Mouse (Mus musculus): ENCODE measurements around the gene 4930558C23Rik. TPM values are rescaled to one million over a fixed set of nuclear protein-coding genes. Genes with fewer than 3 reads are reported as not detected.
A peak's percentile ranks its signal among the peaks of the same experiment; 100 is the strongest.
"Not testable (repeated sequence)": the region's sequence is repeated elsewhere in the genome, so short reads cannot be mapped to it uniquely, and the experiment has no call there.

The 4930558C23Rik gene
- polyA plus RNA-seq, 1 experiment from 2014 or later, result not detected

GRCm38 (mm10) chr3:95349491-95349890 lies 53.1 kb downstream of the 4930558C23Rik start:
- TF ChIP-seq EP300 (IDR thresholded peaks at IDR 0.05; ENCODE audit: low read depth) (no peak), CTCF (IDR thresholded peaks at IDR 0.05; ENCODE audit: low read depth) (peak; percentile 88)
- H3K4me1 ChIP-seq (ENCODE audit: insufficient read depth), result no peaks in the 10 kb centered on the region
- no peak overlapping the region for H3K4me3 ChIP-seq (ENCODE audit: low read depth, low read length)
- H3K4me2 ChIP-seq (ENCODE audit: low read depth, low read length), result no peak overlapping the region
- no peaks in the 10 kb centered on the region for H3K27me3 ChIP-seq (ENCODE audit: insufficient read depth, low read length)
- H3K9me3 ChIP-seq (ENCODE audit: low read length), result no peaks in the 10 kb centered on the region
- ATAC-seq, result no peak
- no peak overlapping the region for H3K27ac ChIP-seq (ENCODE audit: low read depth)
- no peak overlapping the region for H3K9ac ChIP-seq (replicated peaks)
- DNase-seq, result no peak
- peaks cover 52% of the 10 kb centered on the region for H3K36me3 ChIP-seq (replicated peaks; ENCODE audit: insufficient read depth, low read length)

GRCm38 (mm10) chr3:95348343-95348742 lies 54.3 kb downstream of the 4930558C23Rik start:
- H3K36me3 ChIP-seq (replicated peaks; ENCODE audit: insufficient read depth, low read length), result peaks cover 54% of the 10 kb centered on the region
- DNase-seq; H3K9ac ChIP-seq (replicated peaks): not testable (repeated sequence)

GRCm38 (mm10) chr3:95346454-95346853 lies 56.2 kb downstream of the 4930558C23Rik start:
- no peaks in the 10 kb centered on the region for H3K27me3 ChIP-seq (ENCODE audit: insufficient read depth, low read length)
- no peak overlapping the region for H3K4me3 ChIP-seq (ENCODE audit: low read depth, low read length)
- TF ChIP-seq EP300 (IDR thresholded peaks at IDR 0.05; ENCODE audit: low read depth) (no peak), CTCF (IDR thresholded peaks at IDR 0.05; ENCODE audit: low read depth) (no peak)
- ATAC-seq (no peak), DNase-seq (no peak)
- H3K27ac ChIP-seq (ENCODE audit: low read depth), result no peak overlapping the region
- peaks cover 58% of the 10 kb centered on the region for H3K36me3 ChIP-seq (replicated peaks; ENCODE audit: insufficient read depth, low read length)
- H3K9me3 ChIP-seq (ENCODE audit: low read length), result no peaks in the 10 kb centered on the region
- H3K9ac ChIP-seq (replicated peaks), result no peak overlapping the region
- no peaks in the 10 kb centered on the region for H3K4me1 ChIP-seq (ENCODE audit: insufficient read depth)
- H3K4me2 ChIP-seq (ENCODE audit: low read depth, low read length), result no peak overlapping the region
- 89% methylated on average over 7 of the region's 7 CpGs for WGBS (ENCODE audit: insufficient replicate concordance)

More at GRCm38 (mm10) chr3:95348343-95348742, 54.3 kb downstream of the 4930558C23Rik start:
- H3K4me2 ChIP-seq (ENCODE audit: low read depth, low read length); H3K4me1 ChIP-seq (ENCODE audit: insufficient read depth); H3K4me3 ChIP-seq (ENCODE audit: low read depth, low read length); H3K9me3 ChIP-seq (ENCODE audit: low read length); H3K27ac ChIP-seq (ENCODE audit: low read depth); H3K27me3 ChIP-seq (ENCODE audit: insufficient read depth, low read length); ATAC-seq: not testable (repeated sequence)
- WGBS (ENCODE audit: insufficient replicate concordance), result 97% methylated on average over 4 of the region's 5 CpGs

- H3K9me3 ChIP-seq (ENCODE audit: low read length); H3K27ac ChIP-seq (ENCODE audit: low read depth); H3K4me2 ChIP-seq (ENCODE audit: low read depth, low read length); H3K27me3 ChIP-seq (ENCODE audit: insufficient read depth, low read length); H3K9ac ChIP-seq (replicated peaks); DNase-seq; H3K4me1 ChIP-seq (ENCODE audit: insufficient read depth); ATAC-seq; H3K4me3 ChIP-seq (ENCODE audit: low read depth, low read length): not testable (repeated sequence)
- H3K36me3 ChIP-seq (replicated peaks; ENCODE audit: insufficient read depth, low read length), result peaks cover 77% of the 10 kb centered on the region
- WGBS (ENCODE audit: insufficient replicate concordance), result 88% methylated on average over 9 of the region's 9 CpGs
Observed at GRCm38 (mm10) chr3:95343356-95344000, 59.2 kb downstream of the 4930558C23Rik start.

GRCm38 (mm10) chr3:95338251-95338650 lies 64.4 kb downstream of the 4930558C23Rik start:
- 88% methylated on average over 4 of the region's 4 CpGs for WGBS (ENCODE audit: insufficient replicate concordance)
- no peak for ATAC-seq
- no peak for TF ChIP-seq CTCF (IDR thresholded peaks at IDR 0.05; ENCODE audit: low read depth)
- TF ChIP-seq EP300 (IDR thresholded peaks at IDR 0.05; ENCODE audit: low read depth), result no peak
- no peak for DNase-seq
- H3K4me3 ChIP-seq (ENCODE audit: low read depth, low read length), result no peak overlapping the region
- H3K9ac ChIP-seq (replicated peaks), result no peak overlapping the region
- H3K27me3 ChIP-seq (ENCODE audit: insufficient read depth, low read length), result no peaks in the 10 kb centered on the region
- no peak overlapping the region for H3K27ac ChIP-seq (ENCODE audit: low read depth)
- H3K9me3 ChIP-seq (ENCODE audit: low read length), result no peaks in the 10 kb centered on the region
- H3K36me3 ChIP-seq (replicated peaks; ENCODE audit: insufficient read depth, low read length), result peaks cover 82% of the 10 kb centered on the region
- H3K4me2 ChIP-seq (ENCODE audit: low read depth, low read length), result no peak overlapping the region
- H3K4me1 ChIP-seq (ENCODE audit: insufficient read depth), result no peaks in the 10 kb centered on the region

GRCm38 (mm10) chr3:95337345-95337744 lies 65.3 kb downstream of the 4930558C23Rik start:
- WGBS (ENCODE audit: insufficient replicate concordance), result 90% methylated on average over 4 of the region's 4 CpGs
- H3K9ac ChIP-seq (replicated peaks), result no peak overlapping the region
- DNase-seq (no peak), ATAC-seq (no peak)
- no peak overlapping the region for H3K27ac ChIP-seq (ENCODE audit: low read depth)
- H3K27me3 ChIP-seq (ENCODE audit: insufficient read depth, low read length), result no peaks in the 10 kb centered on the region
- no peaks in the 10 kb centered on the region for H3K4me1 ChIP-seq (ENCODE audit: insufficient read depth)
- no peak overlapping the region for H3K4me2 ChIP-seq (ENCODE audit: low read depth, low read length)
- H3K9me3 ChIP-seq (ENCODE audit: low read length), result no peaks in the 10 kb centered on the region
- H3K36me3 ChIP-seq (replicated peaks; ENCODE audit: insufficient read depth, low read length), result peaks cover 81% of the 10 kb centered on the region
- H3K4me3 ChIP-seq (ENCODE audit: low read depth, low read length), result no peak overlapping the region
- no peak for TF ChIP-seq EP300 (IDR thresholded peaks at IDR 0.05; ENCODE audit: low read depth)
- TF ChIP-seq CTCF (IDR thresholded peaks at IDR 0.05; ENCODE audit: low read depth), result no peak

Other genes with a start within 250 kb of the 4930558C23Rik start
- 0.28 and 0.71 TPM in 2 replicates for gene Sema6c, start 242.4 kb downstream of the 4930558C23Rik start, polyA plus RNA-seq (2015; fragmentation: Nextera tagmentation; extraction: Ambion mirVana)
- gene Gabpb2, start 184.9 kb downstream of the 4930558C23Rik start, polyA plus RNA-seq (2015; fragmentation: Nextera tagmentation; extraction: Ambion mirVana), result 2.5 and 3.9 TPM in 2 replicates
- gene Cdc42se1, start 174.1 kb downstream of the 4930558C23Rik start, polyA plus RNA-seq (2015; fragmentation: Nextera tagmentation; extraction: Ambion mirVana), result 31.7 and 32.3 TPM in 2 replicates
- gene Mllt11, start 170.7 kb downstream of the 4930558C23Rik start, polyA plus RNA-seq (2015; fragmentation: Nextera tagmentation; extraction: Ambion mirVana), result 2.0 and 2.3 TPM in 2 replicates
- gene Gm128, start 161.2 kb downstream of the 4930558C23Rik start, polyA plus RNA-seq (2015; fragmentation: Nextera tagmentation; extraction: Ambion mirVana), result 0.08 TPM in 1 of 2 replicates, not detected in the other
- gene Bnipl, start 151.6 kb downstream of the 4930558C23Rik start, polyA plus RNA-seq (2015; fragmentation: Nextera tagmentation; extraction: Ambion mirVana), result not detected in 2 replicates
- gene Mindy1, start 121.5 kb downstream of the 4930558C23Rik start, polyA plus RNA-seq (2015; fragmentation: Nextera tagmentation; extraction: Ambion mirVana), result 41.4 and 42.8 TPM in 2 replicates
- gene Prune1, start 120.8 kb downstream of the 4930558C23Rik start, polyA plus RNA-seq (2015; fragmentation: Nextera tagmentation; extraction: Ambion mirVana), result 10.6 and 10.7 TPM in 2 replicates
- 1.2 TPM in 2 replicates for gene Anxa9, start 95.7 kb downstream of the 4930558C23Rik start, polyA plus RNA-seq (2015; fragmentation: Nextera tagmentation; extraction: Ambion mirVana)
- gene Cers2, start 88.0 kb downstream of the 4930558C23Rik start, polyA plus RNA-seq (2015; fragmentation: Nextera tagmentation; extraction: Ambion mirVana), result 124 and 125 TPM in 2 replicates
- 6.3 and 6.6 TPM in 2 replicates for gene Setdb1, start 45.6 kb downstream of the 4930558C23Rik start, polyA plus RNA-seq (2015; fragmentation: Nextera tagmentation; extraction: Ambion mirVana)
- gene Arnt, start 31.5 kb upstream of the 4930558C23Rik start, polyA plus RNA-seq (2015; fragmentation: Nextera tagmentation; extraction: Ambion mirVana), result 7.9 and 9.4 TPM in 2 replicates
- gene Ctsk, start 96.4 kb upstream of the 4930558C23Rik start, polyA plus RNA-seq (2015; fragmentation: Nextera tagmentation; extraction: Ambion mirVana), result 2.0 and 2.3 TPM in 2 replicates
- gene Ctss, start 123.9 kb upstream of the 4930558C23Rik start, polyA plus RNA-seq (2015; fragmentation: Nextera tagmentation; extraction: Ambion mirVana), result 89.4 and 92.8 TPM in 2 replicates
- not detected in 2 replicates for gene Hormad1, start 156.8 kb upstream of the 4930558C23Rik start, polyA plus RNA-seq (2015; fragmentation: Nextera tagmentation; extraction: Ambion mirVana)
- gene Golph3l, start 186.1 kb upstream of the 4930558C23Rik start, polyA plus RNA-seq (2015; fragmentation: Nextera tagmentation; extraction: Ambion mirVana), result 11.1 and 11.3 TPM in 2 replicates
- 20.1 and 23.9 TPM in 2 replicates for gene Ensa, start 222.2 kb upstream of the 4930558C23Rik start, polyA plus RNA-seq (2015; fragmentation: Nextera tagmentation; extraction: Ambion mirVana)